Mouse (Mus musculus) liver, adult 2 months (tissue): ENCODE measurements at regions not wholly inside any gene's neighbourhood (a gene's known extent, or its start where the extent isn't known, plus 50 kb on each side); places are given as distances from the start of the nearest gene placed in this dataset.

Source experiments
- DNase-seq: peaks from one replicate; pipeline ENCODE4 v3.0.0-alpha.2; 2011; ENCODE audit warnings: low read depth, low spot score; ENCODE audit errors: extremely low read depth
- H3K27ac ChIP-seq: fragments of 200-500 bp; replicated peaks from 2 replicates; pipeline ENCODE4 v1.5.1; 2012; ENCODE audit warnings: low read depth, mild to moderate bottlenecking, control low read depth, inconsistent platforms, low read length; ENCODE audit not compliant: insufficient read depth
- H3K27me3 ChIP-seq: fragments of 200-500 bp; 2 replicates; pipeline ENCODE4 v1.6.1; 2012; ENCODE audit warnings: mild to moderate bottlenecking, moderate library complexity, low read length, inconsistent platforms; ENCODE audit not compliant: control insufficient read depth, insufficient read depth
- H3K36me3 ChIP-seq: fragments of 200-500 bp; 2 replicates; pipeline ENCODE4 v1.6.1; 2012; ENCODE audit warnings: low read length, inconsistent platforms; ENCODE audit not compliant: control insufficient read depth, insufficient read depth
- H3K4me1 ChIP-seq: fragments of 200-500 bp; 2 replicates; pipeline ENCODE4 v1.6.1; 2011; ENCODE audit warnings: low read length; ENCODE audit not compliant: control insufficient read depth, insufficient read depth
- H3K4me3 ChIP-seq: fragments of 200-500 bp; 2 replicates; pipeline ENCODE4 v1.5.1; 2011; ENCODE audit warnings: low read depth, mild to moderate bottlenecking, control low read depth, low read length, moderate library complexity; ENCODE audit not compliant: insufficient read depth
- H3K79me2 ChIP-seq: fragments of 200-500 bp; 2 replicates; pipeline ENCODE4 v1.6.1; 2012; ENCODE audit warnings: inconsistent platforms, mild to moderate bottlenecking, low read length, moderate library complexity; ENCODE audit not compliant: control insufficient read depth, insufficient read depth
- H3K9ac ChIP-seq: fragments of 200-500 bp; 2 replicates; pipeline ENCODE4 v1.6.1; 2012; ENCODE audit warnings: low read depth, mild to moderate bottlenecking, control low read depth, inconsistent platforms, low read length
- CTCF ChIP-seq: fragments of 200-500 bp; IDR thresholded peaks from 2 replicates; pipeline ENCODE4 v1.5.1; 2011; ENCODE audit warnings: low read depth, low read length, control low read depth
- POLR2A ChIP-seq: fragments of 200-500 bp; IDR thresholded peaks from 2 replicates; pipeline ENCODE4 v1.6.1; 2011; ENCODE audit warnings: low read length, control low read depth; ENCODE audit not compliant: insufficient read depth; ENCODE audit errors: extremely low read depth
- WGBS: fragments of 180-500 bp; shearing (Covaris S2); methylation state at CpG from one replicate; pipeline ENCODE4 v1.1.7; 2018; 5-methylcytosine and 5-hydroxymethylcytosine counted together

GRCm38 (mm10) chr8:92121296-92121695 is 236.1 kb upstream of the Irx5 start:
- H3K27me3 ChIP-seq, result no peaks in the 10 kb centered on the region
- TF ChIP-seq CTCF (no peak), POLR2A (no peak)
- no peak overlapping the region for H3K9ac ChIP-seq
- H3K79me2 ChIP-seq, result no peaks in the 10 kb centered on the region
- H3K4me1 ChIP-seq, result no peaks in the 10 kb centered on the region
- no peak for DNase-seq
- no peak overlapping the region for H3K27ac ChIP-seq
- no peak overlapping the region for H3K4me3 ChIP-seq
- 40% methylated on average over 2 of the region's 2 CpGs for WGBS
- H3K36me3 ChIP-seq, result no peaks in the 10 kb centered on the region

GRCm38 (mm10) chr8:92115479-92116267 is 241.8 kb upstream of the Irx5 start:
- Histone ChIP-seq H3K27ac (no peak overlapping the region), H3K27me3 (no peaks in the 10 kb centered on the region), H3K4me3 (no peak overlapping the region), H3K79me2 (no peaks in the 10 kb centered on the region), H3K9ac (no peak overlapping the region), H3K4me1 (no peaks in the 10 kb centered on the region), H3K36me3 (no peaks in the 10 kb centered on the region)
- TF ChIP-seq CTCF, result peak; percentile 21; the same call in 1 of the 2 replicates
- TF ChIP-seq POLR2A, result no peak
- DNase-seq, result peak; percentile 2
- WGBS, result 91% methylated on average over 15 of the region's 15 CpGs

- TF ChIP-seq CTCF, result no peak
- no peak for TF ChIP-seq POLR2A
- WGBS, result 45% methylated on average over 22 of the region's 22 CpGs
- DNase-seq, result no peak
- H3K79me2 ChIP-seq, result no peaks in the 10 kb centered on the region
- H3K27me3 ChIP-seq, result no peaks in the 10 kb centered on the region
- no peak overlapping the region for H3K27ac ChIP-seq
- H3K36me3 ChIP-seq, result no peaks in the 10 kb centered on the region
- H3K4me1 ChIP-seq, result no peaks in the 10 kb centered on the region
- H3K9ac ChIP-seq, result no peak overlapping the region
- no peak overlapping the region for H3K4me3 ChIP-seq
Measured at GRCm38 (mm10) chr8:92114311-92115275, 242.8 kb upstream of the Irx5 start.

- H3K36me3 ChIP-seq, result no peaks in the 10 kb centered on the region
- H3K9ac ChIP-seq, result no peak overlapping the region
- H3K79me2 ChIP-seq, result no peaks in the 10 kb centered on the region
- H3K27me3 ChIP-seq, result no peaks in the 10 kb centered on the region
- TF ChIP-seq POLR2A (no peak), CTCF (no peak)
- no peaks in the 10 kb centered on the region for H3K4me1 ChIP-seq
- no peak for DNase-seq
- 13% methylated on average over 9 of the region's 9 CpGs for WGBS
- no peak overlapping the region for H3K27ac ChIP-seq
- H3K4me3 ChIP-seq, result no peak overlapping the region
Measured at GRCm38 (mm10) chr8:92113901-92114300, 243.5 kb upstream of the Irx5 start.

GRCm38 (mm10) chr8:92113386-92113785 is 244.0 kb upstream of the Irx5 start:
- Histone ChIP-seq H3K4me3 (no peak overlapping the region), H3K27me3 (no peaks in the 10 kb centered on the region), H3K27ac (no peak overlapping the region), H3K4me1 (no peaks in the 10 kb centered on the region), H3K36me3 (no peaks in the 10 kb centered on the region), H3K79me2 (no peaks in the 10 kb centered on the region), H3K9ac (no peak overlapping the region)
- 70% methylated on average over 4 of the region's 4 CpGs for whole genome bisulfite sequencing
- no peak for DNase-seq
- TF ChIP-seq POLR2A (no peak), CTCF (no peak)
